Mouse (Mus musculus) small intestine, adult 10 weeks (tissue): ENCODE results near the gene Car7. TPM values are rescaled to one million over a fixed set of nuclear protein-coding genes. Genes with fewer than 3 reads are reported as not detected.

ENCODE experiments used
- polyA plus RNA-seq: library from polyadenylated mRNA; stranded (reverse); fragments of 350-450 nt; fragmentation: Illumina TruSeq; extraction: RNeasy Lipid Tissue Mini Kit (QIAGEN cat#74804); gene quantifications from one replicate; pipeline ENCODE4 v1.2.3, GENCODE M21; 2014; ENCODE audit warnings: low replicate concordance

The Car7 gene
- 0.41 TPM for polyA plus RNA-seq

DNA sequence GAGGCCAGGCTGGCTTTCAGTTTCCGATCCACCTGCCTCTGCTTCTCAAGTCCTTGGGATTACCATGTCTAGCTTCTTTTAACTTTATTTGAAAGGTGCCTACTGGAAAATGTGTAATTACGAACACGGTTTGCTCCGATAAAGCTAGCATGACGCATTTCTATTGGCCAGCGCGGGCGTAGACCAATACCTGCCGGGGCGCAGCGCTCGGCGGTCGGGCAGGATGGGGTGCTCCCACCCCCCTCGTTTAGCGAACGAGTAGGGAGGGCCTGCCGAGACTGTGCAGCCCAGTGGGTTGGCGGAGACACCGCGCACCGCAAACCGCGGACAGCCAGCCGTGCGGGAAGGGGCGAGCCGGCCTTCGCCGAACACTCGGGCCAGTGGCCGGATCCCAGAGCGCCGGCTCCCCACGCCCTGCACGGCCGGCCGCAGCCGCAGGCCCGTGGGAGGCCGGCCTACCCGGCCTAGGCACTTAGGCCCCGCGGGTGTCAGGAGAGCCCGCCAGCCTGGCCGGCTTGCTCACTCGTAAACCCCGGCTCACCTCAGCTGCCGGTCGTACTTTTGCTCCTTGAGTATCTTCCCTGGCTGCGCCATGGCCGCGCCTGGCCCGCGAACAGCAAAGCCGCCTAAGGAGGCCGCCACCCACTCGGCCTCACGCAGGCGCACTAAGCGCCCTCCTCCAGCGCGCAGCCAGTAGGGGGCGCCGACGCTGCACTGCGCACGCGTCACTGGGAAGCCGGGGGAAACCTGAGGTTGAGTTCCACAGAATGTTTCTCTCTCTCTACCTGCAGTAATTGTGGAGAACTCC lies at the start of gene Car7, which contains the start of gene Nae1:
Gene Car7 (plus strand): TSS at position 719 of the 808 bp plus-strand sequence.
Gene Nae1 (minus strand): TSS at position 667 of the 808 bp plus-strand sequence.

DNA sequence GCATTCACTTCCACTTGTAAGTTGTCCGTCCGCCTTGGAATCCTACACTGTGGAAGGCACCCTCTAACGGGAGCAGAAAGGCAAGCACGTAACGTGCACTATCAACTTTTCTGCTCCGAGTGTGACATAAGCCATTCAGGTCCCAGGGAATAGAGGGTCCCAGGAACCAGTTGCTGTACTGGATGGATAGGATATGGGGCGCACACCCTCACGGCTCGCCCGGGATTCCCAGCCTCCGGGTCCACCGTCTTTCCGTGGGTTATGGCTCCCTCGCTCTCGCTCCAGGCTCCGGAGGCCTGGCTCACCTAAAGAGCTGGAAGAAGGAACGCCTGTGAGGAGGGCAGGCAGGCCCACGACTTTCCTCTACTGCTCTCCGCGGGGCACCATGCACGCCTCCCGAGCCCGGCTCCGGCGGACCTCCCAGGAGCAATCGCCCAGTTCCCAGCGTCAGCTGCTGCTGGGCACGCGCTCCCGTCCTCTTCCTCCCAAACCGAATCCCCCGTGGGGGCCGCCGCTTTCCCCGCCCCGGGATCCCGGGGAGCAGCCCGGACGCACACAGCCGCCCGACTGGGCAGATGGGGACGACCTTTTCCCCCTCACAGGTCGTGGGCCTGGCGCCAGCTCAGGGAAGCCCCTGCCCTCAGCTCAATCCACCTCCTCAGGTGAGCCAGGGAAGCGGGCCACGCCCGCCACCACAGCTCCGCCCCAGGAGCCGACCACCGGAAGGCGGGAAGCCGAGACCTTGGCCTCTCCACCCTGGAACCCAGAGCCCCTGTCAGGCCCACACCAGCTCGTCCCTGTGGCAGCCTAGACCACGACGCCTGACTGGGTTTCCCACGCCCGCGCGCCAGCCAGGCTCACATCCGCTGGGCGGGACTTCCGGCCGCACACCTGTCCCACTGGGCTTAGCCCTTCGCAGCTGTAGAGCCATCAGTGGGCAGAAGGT lies 25.2 kb upstream of the Car7 start, which contains the start of gene Terb1:
Gene Terb1 (minus strand): TSS at position 850 of the 946 bp plus-strand sequence.

DNA sequence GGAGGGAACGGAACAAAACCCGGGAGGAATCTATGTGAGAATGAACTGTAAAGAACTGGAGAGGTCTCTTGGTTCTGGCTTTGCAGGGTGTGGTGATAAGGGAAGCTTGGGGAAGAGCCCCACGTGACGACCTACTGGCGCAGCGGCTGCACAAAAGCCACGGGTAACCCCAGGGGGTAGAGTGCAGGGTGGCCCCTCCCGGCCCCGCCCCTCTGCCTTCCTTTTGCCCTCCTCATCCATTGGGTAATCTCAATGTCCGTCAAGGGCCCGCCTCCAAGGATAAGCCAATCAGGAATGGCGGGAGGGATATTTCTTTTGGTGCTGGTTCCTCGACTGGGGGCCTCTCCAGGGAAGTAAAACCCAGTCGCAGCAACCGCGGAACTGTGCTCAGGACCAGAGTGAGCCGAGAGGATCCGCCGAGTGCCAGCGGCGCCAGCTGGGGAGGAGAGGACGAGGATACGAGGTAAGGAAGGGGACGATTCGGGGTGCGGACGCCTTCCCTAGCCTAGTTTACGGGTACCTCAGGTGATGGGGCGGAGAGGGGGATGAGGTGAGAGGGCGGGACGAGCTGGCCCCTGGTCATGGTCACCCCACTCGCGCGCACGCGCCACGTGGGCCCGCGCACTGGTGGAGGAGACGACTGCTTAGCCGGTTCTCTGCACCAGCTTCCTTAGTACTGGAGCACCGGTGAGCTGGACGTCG lies 56.8 kb downstream of the Car7 start, which contains the start of gene Pdp2:
Gene Pdp2 (plus strand): TSS at position 319 of the 702 bp plus-strand sequence.

Other genes starting within 250 kb of the Car7 start
- not detected for gene Cmtm2a, start 241.5 kb upstream of the Car7 start, polyA plus RNA-seq
- gene Gm45711, start 224.6 kb upstream of the Car7 start, polyA plus RNA-seq, result not detected
- not detected for gene Cmtm1, start 224.5 kb upstream of the Car7 start, polyA plus RNA-seq
- not detected for gene Gm11020, start 213.1 kb upstream of the Car7 start, polyA plus RNA-seq
- not detected for gene Cmtm2b, start 212.5 kb upstream of the Car7 start, polyA plus RNA-seq
- 4.5 TPM for gene Cmtm3, start 195.3 kb upstream of the Car7 start, polyA plus RNA-seq
- 61.4 TPM for gene Cmtm4, start 138.9 kb upstream of the Car7 start, polyA plus RNA-seq
- gene Dync1li2, start 91.6 kb upstream of the Car7 start, polyA plus RNA-seq, result 50.8 TPM
- gene Terb1, start 24.8 kb upstream of the Car7 start, polyA plus RNA-seq, result 0.33 TPM
- gene Nae1, start 52 bp upstream of the Car7 start, polyA plus RNA-seq, result 412 TPM
- 16.3 TPM for gene Pdp2, start 56.8 kb downstream of the Car7 start, polyA plus RNA-seq
- not detected for gene Cdh16, start 89.7 kb downstream of the Car7 start, polyA plus RNA-seq
- not detected for gene Rrad, start 96.6 kb downstream of the Car7 start, polyA plus RNA-seq
- 0.85 TPM for gene Ciao2b, start 107.3 kb downstream of the Car7 start, polyA plus RNA-seq
- 157 TPM for gene Ces2a, start 199.3 kb downstream of the Car7 start, polyA plus RNA-seq